Mouse (Mus musculus) ES-Bruce4 (cell line): ENCODE results near the gene E130311K13Rik.

Experiments used
- CTCF ChIP-seq: IDR thresholded peaks from one replicate; pipeline ENCODE4 v1.8.1; 2011; ENCODE audit warnings: low read depth, low read length
- POLR2A ChIP-seq: IDR thresholded peaks from one replicate; pipeline ENCODE4 v1.8.1; 2011; ENCODE audit warnings: low read length; ENCODE audit not compliant: insufficient read depth

DNA sequence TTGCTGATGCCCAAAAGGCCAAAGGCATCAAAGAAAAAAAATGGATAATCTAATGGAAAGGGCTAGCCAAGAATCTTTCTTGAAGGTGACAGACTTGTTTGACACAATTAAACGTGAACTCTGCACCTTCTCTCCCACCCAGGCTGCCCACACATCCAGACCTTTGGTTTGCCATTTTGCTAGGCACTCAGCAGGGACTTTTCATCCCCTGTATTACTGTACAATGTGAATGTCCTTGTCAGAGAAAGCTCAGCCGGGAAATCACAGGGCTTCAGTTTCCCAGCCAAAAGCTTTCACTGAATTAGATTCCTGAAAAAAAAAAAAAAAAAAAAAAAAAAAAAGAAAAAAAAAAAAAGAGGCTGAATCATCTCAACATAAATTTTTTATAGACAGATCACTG lies 64.2 kb downstream of the E130311K13Rik start:
- no peak for TF ChIP-seq POLR2A
- TF ChIP-seq CTCF: no peak
